Mouse (Mus musculus): ENCODE measurements at regions not wholly inside any gene's neighbourhood (a gene's known extent, or its start where the extent isn't known, plus 50 kb on each side); places are given as distances from the start of the nearest gene placed in this dataset.

GRCm38 (mm10) chr16:65312947-65313346 is 207.3 kb upstream of the Htr1f start:
- ATAC-seq (ENCODE audit: insufficient number of reproducible peaks, low FRiP score, low TSS enrichment, low read depth) = no peak
- Histone ChIP-seq H3K4me1 (ENCODE audit: control insufficient read depth, insufficient read depth, low read length) (no peaks in the 10 kb centered on the region), H3K4me2 (ENCODE audit: low read depth, severe bottlenecking) (no peak overlapping the region), H3K9ac (ENCODE audit: low read length) (no peak overlapping the region), H3K36me3 (ENCODE audit: control insufficient read depth, insufficient read depth, low read length) (no peaks in the 10 kb centered on the region), H3K27me3 (ENCODE audit: control insufficient read depth, insufficient read depth, low read length) (no peaks in the 10 kb centered on the region), H3K27ac (replicated peaks; ENCODE audit: low read depth, low read length) (no peak overlapping the region), H3K4me3 (ENCODE audit: low read depth, low read length) (no peak overlapping the region), H3K9me3 (ENCODE audit: control insufficient read depth, low read length) (no peaks in the 10 kb centered on the region)
- 84% methylated on average over 2 of the region's 2 CpGs for WGBS
- DNase-seq (ENCODE audit: low spot score) = no peak

GRCm38 (mm10) chr16:65315052-65315451 is 205.3 kb upstream of the Pou1f1 start:
- WGBS = 68% methylated on average over 3 of the region's 3 CpGs
- no peaks in the 10 kb centered on the region for H3K9me3 ChIP-seq (ENCODE audit: control insufficient read depth, low read length)
- H3K9ac ChIP-seq (ENCODE audit: low read length) = no peak overlapping the region
- no peaks in the 10 kb centered on the region for H3K4me1 ChIP-seq (ENCODE audit: control insufficient read depth, insufficient read depth, low read length)
- H3K36me3 ChIP-seq (ENCODE audit: control insufficient read depth, insufficient read depth, low read length) = no peaks in the 10 kb centered on the region
- ATAC-seq (ENCODE audit: insufficient number of reproducible peaks, low FRiP score, low TSS enrichment, low read depth) = no peak
- no peak overlapping the region for H3K4me2 ChIP-seq (ENCODE audit: low read depth, severe bottlenecking)
- no peak for DNase-seq (ENCODE audit: low spot score)
- no peak overlapping the region for H3K4me3 ChIP-seq (ENCODE audit: low read depth, low read length)
- no peaks in the 10 kb centered on the region for H3K27me3 ChIP-seq (ENCODE audit: control insufficient read depth, insufficient read depth, low read length)
- no peak overlapping the region for H3K27ac ChIP-seq (replicated peaks; ENCODE audit: low read depth, low read length)

- 87% methylated on average over 2 of the region's 2 CpGs for WGBS
- H3K9ac ChIP-seq (ENCODE audit: low read length) = no peak overlapping the region
These were observed 187.9 kb upstream of the Pou1f1 start for GRCm38 (mm10) chr16:65332412-65332811.

GRCm38 (mm10) chr16:65339225-65339624 is 181.1 kb upstream of the Pou1f1 start:
- H3K9ac ChIP-seq (ENCODE audit: low read length) = no peak overlapping the region
- no peak overlapping the region for H3K4me3 ChIP-seq (ENCODE audit: low read depth, low read length)
- H3K9me3 ChIP-seq (ENCODE audit: control insufficient read depth, low read length) = no peaks in the 10 kb centered on the region
- H3K27ac ChIP-seq (replicated peaks; ENCODE audit: low read depth, low read length) = no peak overlapping the region
- DNase-seq (ENCODE audit: low spot score) (no peak), ATAC-seq (ENCODE audit: insufficient number of reproducible peaks, low FRiP score, low TSS enrichment, low read depth) (no peak)
- 94% methylated on average over 2 of the region's 2 CpGs for whole genome bisulfite sequencing
- no peaks in the 10 kb centered on the region for H3K27me3 ChIP-seq (ENCODE audit: control insufficient read depth, insufficient read depth, low read length)
- no peak overlapping the region for H3K4me2 ChIP-seq (ENCODE audit: low read depth, severe bottlenecking)
- H3K4me1 ChIP-seq (ENCODE audit: control insufficient read depth, insufficient read depth, low read length) = no peaks in the 10 kb centered on the region
- H3K36me3 ChIP-seq (ENCODE audit: control insufficient read depth, insufficient read depth, low read length) = no peaks in the 10 kb centered on the region

More at GRCm38 (mm10) chr16:65332412-65332811, 187.9 kb upstream of the Pou1f1 start:
- no peak overlapping the region for H3K4me2 ChIP-seq (ENCODE audit: low read depth, severe bottlenecking)
- H3K36me3 ChIP-seq (ENCODE audit: control insufficient read depth, insufficient read depth, low read length) = no peaks in the 10 kb centered on the region
- ATAC-seq (ENCODE audit: insufficient number of reproducible peaks, low FRiP score, low TSS enrichment, low read depth) (no peak), DNase-seq (ENCODE audit: low spot score) (no peak)
- H3K4me3 ChIP-seq (ENCODE audit: low read depth, low read length) = no peak overlapping the region
- no peaks in the 10 kb centered on the region for H3K4me1 ChIP-seq (ENCODE audit: control insufficient read depth, insufficient read depth, low read length)
- H3K9me3 ChIP-seq (ENCODE audit: control insufficient read depth, low read length) = no peaks in the 10 kb centered on the region
- no peaks in the 10 kb centered on the region for H3K27me3 ChIP-seq (ENCODE audit: control insufficient read depth, insufficient read depth, low read length)
- H3K27ac ChIP-seq (replicated peaks; ENCODE audit: low read depth, low read length) = no peak overlapping the region

- no peaks in the 10 kb centered on the region for H3K9me3 ChIP-seq (ENCODE audit: control insufficient read depth, low read length)
- H3K27me3 ChIP-seq (ENCODE audit: control insufficient read depth, insufficient read depth, low read length) = no peaks in the 10 kb centered on the region
- no peaks in the 10 kb centered on the region for H3K4me1 ChIP-seq (ENCODE audit: control insufficient read depth, insufficient read depth, low read length)
- no peak overlapping the region for H3K9ac ChIP-seq (ENCODE audit: low read length)
- no peak overlapping the region for H3K27ac ChIP-seq (replicated peaks; ENCODE audit: low read depth, low read length)
- peak; percentile 25 for DNase-seq (ENCODE audit: low spot score)
- H3K36me3 ChIP-seq (ENCODE audit: control insufficient read depth, insufficient read depth, low read length) = no peaks in the 10 kb centered on the region
- no peak overlapping the region for H3K4me2 ChIP-seq (ENCODE audit: low read depth, severe bottlenecking)
- peak; percentile 65 for ATAC-seq (ENCODE audit: insufficient number of reproducible peaks, low FRiP score, low TSS enrichment, low read depth)
- no peak overlapping the region for H3K4me3 ChIP-seq (ENCODE audit: low read depth, low read length)
- WGBS = 32% methylated on average over 1 of the region's 1 CpGs
These were observed 160.4 kb upstream of the Pou1f1 start for GRCm38 (mm10) chr16:65359881-65360280.

- no peaks in the 10 kb centered on the region for H3K9me3 ChIP-seq (ENCODE audit: control insufficient read depth, low read length)
- ATAC-seq (ENCODE audit: insufficient number of reproducible peaks, low FRiP score, low TSS enrichment, low read depth) (no peak), DNase-seq (ENCODE audit: low spot score) (no peak)
- H3K9ac ChIP-seq (ENCODE audit: low read length) = no peak overlapping the region
- no peaks in the 10 kb centered on the region for H3K27me3 ChIP-seq (ENCODE audit: control insufficient read depth, insufficient read depth, low read length)
- WGBS = 58% methylated on average over 1 of the region's 1 CpGs
- H3K36me3 ChIP-seq (ENCODE audit: control insufficient read depth, insufficient read depth, low read length) = no peaks in the 10 kb centered on the region
- H3K27ac ChIP-seq (replicated peaks; ENCODE audit: low read depth, low read length) = no peak overlapping the region
- H3K4me2 ChIP-seq (ENCODE audit: low read depth, severe bottlenecking) = no peak overlapping the region
- no peak overlapping the region for H3K4me3 ChIP-seq (ENCODE audit: low read depth, low read length)
- H3K4me1 ChIP-seq (ENCODE audit: control insufficient read depth, insufficient read depth, low read length) = no peaks in the 10 kb centered on the region
These were observed 151.0 kb upstream of the Pou1f1 start for GRCm38 (mm10) chr16:65369271-65369670.

- H3K27ac ChIP-seq (replicated peaks; ENCODE audit: low read depth, low read length) = no peak overlapping the region
- no peak overlapping the region for H3K4me3 ChIP-seq (ENCODE audit: low read depth, low read length)
- H3K27me3 ChIP-seq (ENCODE audit: control insufficient read depth, insufficient read depth, low read length) = no peaks in the 10 kb centered on the region
- H3K4me2 ChIP-seq (ENCODE audit: low read depth, severe bottlenecking) = no peak overlapping the region
- ATAC-seq (ENCODE audit: insufficient number of reproducible peaks, low FRiP score, low TSS enrichment, low read depth) (no peak), DNase-seq (ENCODE audit: low spot score) (no peak)
- H3K4me1 ChIP-seq (ENCODE audit: control insufficient read depth, insufficient read depth, low read length) = no peaks in the 10 kb centered on the region
- no peak overlapping the region for H3K9ac ChIP-seq (ENCODE audit: low read length)
- 56% methylated on average over 2 of the region's 2 CpGs for WGBS
- H3K36me3 ChIP-seq (ENCODE audit: control insufficient read depth, insufficient read depth, low read length) = no peaks in the 10 kb centered on the region
- H3K9me3 ChIP-seq (ENCODE audit: control insufficient read depth, low read length) = no peaks in the 10 kb centered on the region
These were observed 149.4 kb upstream of the Pou1f1 start for GRCm38 (mm10) chr16:65370939-65371338.

- H3K36me3 ChIP-seq (ENCODE audit: control insufficient read depth, insufficient read depth, low read length) = no peaks in the 10 kb centered on the region
- no peaks in the 10 kb centered on the region for H3K4me1 ChIP-seq (ENCODE audit: control insufficient read depth, insufficient read depth, low read length)
- ATAC-seq (ENCODE audit: insufficient number of reproducible peaks, low FRiP score, low TSS enrichment, low read depth) (no peak), DNase-seq (ENCODE audit: low spot score) (no peak)
- H3K4me3 ChIP-seq (ENCODE audit: low read depth, low read length) = no peak overlapping the region
- no peak overlapping the region for H3K9ac ChIP-seq (ENCODE audit: low read length)
- no peak overlapping the region for H3K4me2 ChIP-seq (ENCODE audit: low read depth, severe bottlenecking)
- no peaks in the 10 kb centered on the region for H3K9me3 ChIP-seq (ENCODE audit: control insufficient read depth, low read length)
- H3K27me3 ChIP-seq (ENCODE audit: control insufficient read depth, insufficient read depth, low read length) = no peaks in the 10 kb centered on the region
- H3K27ac ChIP-seq (replicated peaks; ENCODE audit: low read depth, low read length) = no peak overlapping the region
These were observed 143.8 kb upstream of the Pou1f1 start for GRCm38 (mm10) chr16:65376553-65376952.

GRCm38 (mm10) chr16:65378276-65378675 is 142.0 kb upstream of the Pou1f1 start:
- 77% methylated on average over 3 of the region's 3 CpGs for WGBS
- H3K4me2 ChIP-seq (ENCODE audit: low read depth, severe bottlenecking) = no peak overlapping the region
- H3K27me3 ChIP-seq (ENCODE audit: control insufficient read depth, insufficient read depth, low read length) = no peaks in the 10 kb centered on the region
- H3K4me3 ChIP-seq (ENCODE audit: low read depth, low read length) = no peak overlapping the region
- no peak overlapping the region for H3K27ac ChIP-seq (replicated peaks; ENCODE audit: low read depth, low read length)
- DNase-seq (ENCODE audit: low spot score) = no peak
- ATAC-seq (ENCODE audit: insufficient number of reproducible peaks, low FRiP score, low TSS enrichment, low read depth) = no peak
- H3K9me3 ChIP-seq (ENCODE audit: control insufficient read depth, low read length) = no peaks in the 10 kb centered on the region
- H3K36me3 ChIP-seq (ENCODE audit: control insufficient read depth, insufficient read depth, low read length) = no peaks in the 10 kb centered on the region
- no peaks in the 10 kb centered on the region for H3K4me1 ChIP-seq (ENCODE audit: control insufficient read depth, insufficient read depth, low read length)
- no peak overlapping the region for H3K9ac ChIP-seq (ENCODE audit: low read length)

Data from limb, embryonic 11.5 days (tissue).